Mouse (Mus musculus) liver, adult 2 months (tissue): ENCODE measurements at regions not wholly inside any gene's neighbourhood (a gene's known extent, or its start where the extent isn't known, plus 50 kb on each side); places are given as distances from the start of the nearest gene placed in this dataset.

Source experiments
- CTCF ChIP-seq: fragments of 200-500 bp; IDR thresholded peaks from 2 replicates; pipeline ENCODE4 v1.5.1; 2011; ENCODE audit warnings: low read depth, low read length, control low read depth
- POLR2A ChIP-seq: fragments of 200-500 bp; IDR thresholded peaks from 2 replicates; pipeline ENCODE4 v1.6.1; 2011; ENCODE audit warnings: low read length, control low read depth; ENCODE audit not compliant: insufficient read depth; ENCODE audit errors: extremely low read depth

DNA sequence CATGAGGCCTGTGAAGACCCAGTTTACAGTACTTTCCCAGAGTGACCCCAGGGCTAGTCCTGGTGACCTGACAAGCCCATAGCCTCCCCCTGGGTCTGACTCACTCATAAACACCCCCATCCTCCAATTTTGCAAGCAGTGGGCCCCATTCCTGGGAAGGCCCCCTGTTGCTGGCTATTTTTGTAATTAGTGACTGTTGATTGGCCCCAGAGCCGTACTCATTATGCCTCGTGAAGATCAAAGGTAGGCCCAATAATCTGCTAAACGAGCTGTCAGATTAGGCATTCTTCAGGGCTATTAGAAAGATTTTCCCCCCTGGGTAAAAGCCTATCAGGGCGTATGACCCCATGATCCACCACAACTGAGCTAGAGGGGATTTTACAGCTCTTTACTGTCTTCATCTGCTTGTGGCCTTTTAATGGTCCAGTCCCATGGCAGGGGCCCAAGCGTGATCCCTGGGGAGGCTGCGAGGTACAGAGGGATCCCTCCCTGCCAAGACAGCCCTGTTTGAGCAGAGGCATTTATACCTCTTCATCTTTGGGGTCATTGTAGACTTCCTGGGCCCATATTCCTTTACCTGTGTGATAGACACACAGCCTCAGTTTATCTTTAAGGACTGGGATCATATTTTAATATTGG is 80.1 kb upstream of the Haao start:
- TF ChIP-seq POLR2A: no peak
- TF ChIP-seq CTCF: no peak
